Mouse (Mus musculus) hindbrain, postnatal 0 days (tissue): ENCODE data around the gene Clhc1. TPM values are rescaled to one million over a fixed set of nuclear protein-coding genes. Genes with fewer than 3 reads are reported as not detected.

Experiments
- ATAC-seq: fragments of 200-750 bp; cut with Nextera tagmentation; 2 replicates; pipeline ENCODE4 v1.8.0; 2017; ENCODE audit warnings: mild to moderate bottlenecking, moderate TSS enrichment, moderate library complexity
- DNase-seq: peaks from one replicate; pipeline ENCODE4 v3.0.0-alpha.2; 2015; ENCODE audit warnings: low spot score
- H3K27ac ChIP-seq: fragments of 300-500 bp; sonication (generic); 2 replicates; pipeline ENCODE4 v1.5.1; 2014; ENCODE audit warnings: mild to moderate bottlenecking
- H3K27me3 ChIP-seq: fragments of 300-500 bp; sonication (generic); 2 replicates; pipeline ENCODE4 v1.6.1; 2014; ENCODE audit warnings: low read length, mixed read lengths; ENCODE audit not compliant: insufficient read depth
- H3K36me3 ChIP-seq: fragments of 300-500 bp; sonication (generic); 2 replicates; pipeline ENCODE4 v1.6.1; 2014; ENCODE audit warnings: low read length, mixed read lengths; ENCODE audit not compliant: insufficient read depth
- H3K4me1 ChIP-seq: fragments of 300-500 bp; sonication (generic); 2 replicates; pipeline ENCODE4 v1.6.1; 2014; ENCODE audit warnings: antibody characterized with exemption, low read length, mixed read lengths; ENCODE audit not compliant: insufficient read depth
- H3K4me2 ChIP-seq: fragments of 300-500 bp; sonication (generic); 2 replicates; pipeline ENCODE4 v1.6.1; 2014; ENCODE audit warnings: low read depth, mild to moderate bottlenecking, low read length, moderate library complexity, mixed read lengths
- H3K4me3 ChIP-seq: fragments of 300-500 bp; sonication (generic); 2 replicates; pipeline ENCODE4 v1.5.1; 2014; ENCODE audit warnings: low read length
- H3K9ac ChIP-seq: fragments of 300-500 bp; sonication (generic); replicated peaks from 2 replicates; pipeline ENCODE4 v1.6.1; 2014; ENCODE audit warnings: mild to moderate bottlenecking, low read length, moderate library complexity, mixed read lengths
- H3K9me3 ChIP-seq: fragments of 300-500 bp; sonication (generic); 2 replicates; pipeline ENCODE4 v1.6.1; 2016; ENCODE audit warnings: low read length, mixed read lengths
- CTCF ChIP-seq: IDR thresholded peaks from 2 replicates; pipeline ENCODE4 v1.5.1; 2016; ENCODE audit warnings: antibody characterized with exemption, control low read depth, low read depth
- WGBS: fragments of 180-500 bp; shearing (Covaris S2); extraction: QIAGEN DNeasy Blood & Tissue Kit; methylation state at CpG from one replicate; pipeline ENCODE4 v1.1.7; 2014; 5-methylcytosine and 5-hydroxymethylcytosine counted together
- polyA plus RNA-seq: library from polyadenylated mRNA; unstranded; fragments of >200 nt; fragmentation: Nextera tagmentation; extraction: Ambion mirVana; gene quantifications from 2 replicates; pipeline ENCODE4 v1.2.1, GENCODE M21; 2015
- total RNA-seq: library from RNA; depleted of rRNA; stranded (reverse); fragments of >200 nt; gene quantifications from 2 replicates; pipeline ENCODE4 v1.2.3, GENCODE M21; 2014; rRNA removed

Gene Clhc1
- total RNA-seq (not detected in 2 replicates), polyA plus RNA-seq (0.16 TPM in 1 of 2 replicates, not detected in the other)

DNA sequence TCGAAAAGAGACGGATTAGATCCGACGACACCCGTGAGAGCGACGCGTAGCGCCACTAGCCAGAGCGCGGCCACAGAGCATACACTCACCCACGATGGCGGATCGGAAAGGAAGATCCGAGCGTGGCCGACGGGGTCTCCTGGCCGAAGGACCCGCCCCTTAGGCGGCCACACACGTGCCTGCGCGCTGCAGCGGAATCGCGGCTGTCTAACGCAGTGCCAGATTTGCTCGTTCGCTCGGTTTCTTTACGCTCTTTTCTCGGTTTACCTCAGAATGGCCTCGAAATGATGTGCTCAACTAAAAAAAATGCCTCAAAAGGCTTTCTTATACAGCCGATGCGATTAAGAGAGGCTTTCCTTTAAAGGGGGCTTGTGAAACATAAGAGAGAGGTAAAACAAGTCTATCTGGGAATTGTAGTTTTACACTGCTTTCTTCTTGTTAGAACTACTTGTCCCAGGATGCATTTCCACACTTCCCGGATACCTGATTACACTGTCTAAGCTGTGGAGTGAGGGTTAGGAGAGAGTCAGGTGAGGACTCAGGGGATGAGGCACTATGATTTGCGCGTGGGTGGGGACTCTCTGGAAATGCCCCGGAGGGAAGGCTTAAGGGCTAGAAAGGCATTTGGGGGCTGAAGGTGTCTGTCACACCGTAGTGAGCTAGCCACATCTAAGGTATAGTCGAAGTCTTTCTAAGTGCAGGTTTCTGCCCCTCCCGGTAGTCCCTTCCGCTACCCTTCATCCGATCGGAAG is at the start of gene Clhc1, which contains the start of gene Rps27a:
TSS of gene Clhc1 (plus strand) at position 199 of the 752 bp plus-strand sequence.
TSS of gene Rps27a (minus strand) at position 358 of the 752 bp plus-strand sequence.
- H3K9ac ChIP-seq: peak within 1 kb of the TSS; percentile 84
- H3K4me1 ChIP-seq: peaks cover 6% of the 10 kb centered on the region; the same call in 1 of the 2 replicates
- H3K4me2 ChIP-seq: peak within 1 kb of the TSS; percentile 80
- H3K27ac ChIP-seq: peak within 1 kb of the TSS; percentile 93
- WGBS: under 1% methylated on average over 46 of the region's 46 CpGs
- H3K9me3 ChIP-seq: no peaks in the 10 kb centered on the region
- peak; percentile 44 for TF ChIP-seq CTCF
- peaks cover 18% of the 10 kb centered on the region; the same call in 1 of the 2 replicates for H3K36me3 ChIP-seq
- DNase-seq (peak; percentile 95), ATAC-seq (peak; percentile 98)
- H3K4me3 ChIP-seq: peak within 1 kb of the TSS; percentile 77
- H3K27me3 ChIP-seq: no peaks in the 10 kb centered on the region

GRCm38 (mm10) chr11:29503948-29504893 is 43.5 kb upstream of the Clhc1 start:
- Histone ChIP-seq H3K27ac (no peak overlapping the region), H3K9me3 (no peaks in the 10 kb centered on the region), H3K4me1 (no peaks in the 10 kb centered on the region), H3K4me3 (no peak overlapping the region), H3K27me3 (no peaks in the 10 kb centered on the region), H3K36me3 (peaks cover 36% of the 10 kb centered on the region), H3K4me2 (no peak overlapping the region), H3K9ac (no peak overlapping the region)
- DNase-seq (no peak), ATAC-seq (no peak)
- no peak for TF ChIP-seq CTCF
- WGBS: 93% methylated on average over 10 of the region's 10 CpGs

DNA sequence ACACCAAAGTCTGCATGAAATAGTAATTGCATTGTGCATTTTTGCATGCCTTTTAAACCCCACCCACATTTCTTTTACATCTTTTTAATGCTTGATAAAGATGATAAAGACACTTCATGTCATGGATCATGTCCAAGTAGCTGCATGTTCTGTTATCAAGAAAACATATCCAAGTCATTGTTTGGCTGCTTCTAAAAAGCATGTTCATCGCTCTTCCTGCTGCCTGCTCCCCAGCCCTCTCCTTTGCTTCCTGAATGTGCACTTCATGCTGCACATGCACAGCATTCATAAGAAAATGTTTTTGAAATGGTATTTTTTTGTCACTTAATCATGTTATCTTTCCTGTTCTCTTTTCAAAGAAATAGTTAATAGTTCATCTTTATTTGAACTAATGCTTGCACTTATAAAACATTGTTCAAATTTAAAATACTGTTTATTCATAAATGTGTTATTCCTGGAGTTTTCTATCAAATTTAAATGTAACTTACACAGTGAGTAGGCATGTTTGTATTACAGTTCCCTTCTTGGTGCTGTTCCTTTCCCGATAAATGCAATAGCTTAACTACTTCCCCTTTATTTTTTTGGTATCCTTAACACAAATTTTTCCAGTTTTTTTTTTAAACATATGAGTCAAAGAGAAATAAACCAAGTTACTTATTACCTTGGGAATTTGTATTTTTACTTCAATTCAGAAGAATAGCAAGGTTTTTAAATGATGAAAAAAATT is 42.7 kb upstream of the Clhc1 start:
- WGBS: 90% methylated on average over 2 of the region's 2 CpGs
- no peak for ATAC-seq
- no peak overlapping the region for H3K9ac ChIP-seq
- no peak overlapping the region for H3K4me3 ChIP-seq
- no peak overlapping the region for H3K4me2 ChIP-seq
- no peaks in the 10 kb centered on the region for H3K9me3 ChIP-seq
- no peaks in the 10 kb centered on the region for H3K27me3 ChIP-seq
- peaks cover 31% of the 10 kb centered on the region for H3K36me3 ChIP-seq
- no peak for TF ChIP-seq CTCF
- no peaks in the 10 kb centered on the region for H3K4me1 ChIP-seq
- DNase-seq: no peak
- no peak overlapping the region for H3K27ac ChIP-seq

- Histone ChIP-seq H3K9ac (no peak overlapping the region), H3K4me3 (no peak overlapping the region), H3K27me3 (no peaks in the 10 kb centered on the region), H3K4me2 (no peak overlapping the region), H3K9me3 (no peaks in the 10 kb centered on the region), H3K36me3 (peaks cover 23% of the 10 kb centered on the region), H3K27ac (no peak overlapping the region), H3K4me1 (no peaks in the 10 kb centered on the region)
- DNase-seq (no peak), ATAC-seq (no peak)
- WGBS: 91% methylated on average over 1 of the region's 1 CpGs
- no peak for TF ChIP-seq CTCF
Observed at GRCm38 (mm10) chr11:29509421-29509820, 38.3 kb upstream of the Clhc1 start.

- Histone ChIP-seq H3K4me1 (no peaks in the 10 kb centered on the region), H3K27ac (no peak overlapping the region), H3K4me3 (no peak overlapping the region), H3K36me3 (peaks cover 10% of the 10 kb centered on the region; the same call in 1 of the 2 replicates), H3K27me3 (no peaks in the 10 kb centered on the region), H3K4me2 (no peak overlapping the region), H3K9me3 (no peaks in the 10 kb centered on the region), H3K9ac (no peak overlapping the region)
- DNase-seq (no peak), ATAC-seq (no peak)
- peak; percentile 22; the same call in 1 of the 2 replicates for TF ChIP-seq CTCF
- 92% methylated on average over 4 of the region's 4 CpGs for WGBS
Observed at GRCm38 (mm10) chr11:29512818-29513535, 34.8 kb upstream of the Clhc1 start.
